Mouse (Mus musculus) naive thymus-derived CD4-positive, alpha-beta T cell, adult 2 months (primary cell): Measurements from ENCODE around the gene Hic1.

Source experiments
- DNase-seq: peaks from one replicate; pipeline ENCODE4 v3.0.0-alpha.2; 2011; ENCODE audit warnings: low read depth

Gene Hic1

DNA sequence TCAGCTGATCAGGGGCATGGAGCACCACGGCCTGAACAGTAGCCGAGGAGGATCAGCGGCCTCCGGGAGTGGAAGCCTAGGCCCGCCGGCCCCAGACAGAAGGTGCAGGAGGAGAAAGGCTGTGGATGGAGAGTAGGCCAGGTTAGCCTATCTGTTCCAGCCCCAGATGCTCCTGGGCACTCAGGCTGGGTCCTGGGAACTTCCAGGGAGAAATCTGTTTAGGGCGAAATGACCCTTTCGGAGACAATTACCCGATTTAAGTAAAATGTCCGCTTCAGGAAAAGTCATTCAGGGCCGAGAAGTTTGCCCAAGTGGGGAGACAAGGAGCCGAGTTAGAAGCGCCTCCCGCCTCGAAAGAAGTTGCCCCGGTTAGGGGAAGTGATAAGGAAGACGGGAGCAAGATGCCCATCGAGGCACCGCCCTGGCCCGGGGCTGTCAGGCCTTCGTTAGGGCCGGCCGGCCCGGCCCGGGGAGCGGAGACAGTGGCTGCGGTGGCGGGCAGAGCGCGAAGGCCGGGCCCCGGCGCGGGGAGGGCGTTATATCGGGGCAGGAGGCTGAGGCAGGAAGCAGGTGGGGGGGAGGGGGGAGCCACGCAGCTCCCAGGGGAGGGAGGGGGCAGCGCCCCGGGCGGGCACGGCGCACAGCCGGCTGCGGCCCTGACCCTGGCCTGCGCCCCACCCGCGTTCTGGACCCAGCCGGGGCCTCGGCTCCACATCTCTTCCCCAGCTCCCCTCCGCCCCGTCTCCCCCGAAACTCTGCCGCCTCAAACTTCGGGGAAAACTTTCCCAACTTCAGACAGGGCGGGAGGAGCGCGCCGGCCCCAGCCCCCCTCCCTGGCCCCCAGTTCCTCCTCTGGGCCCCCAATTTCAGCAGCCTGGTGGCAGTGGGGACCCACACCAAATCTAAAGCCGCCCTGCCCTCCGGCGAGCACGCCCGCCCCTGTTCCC, 1.4 kb downstream of the Hic1 start:
- DNase-seq, result peak; percentile 57

DNA sequence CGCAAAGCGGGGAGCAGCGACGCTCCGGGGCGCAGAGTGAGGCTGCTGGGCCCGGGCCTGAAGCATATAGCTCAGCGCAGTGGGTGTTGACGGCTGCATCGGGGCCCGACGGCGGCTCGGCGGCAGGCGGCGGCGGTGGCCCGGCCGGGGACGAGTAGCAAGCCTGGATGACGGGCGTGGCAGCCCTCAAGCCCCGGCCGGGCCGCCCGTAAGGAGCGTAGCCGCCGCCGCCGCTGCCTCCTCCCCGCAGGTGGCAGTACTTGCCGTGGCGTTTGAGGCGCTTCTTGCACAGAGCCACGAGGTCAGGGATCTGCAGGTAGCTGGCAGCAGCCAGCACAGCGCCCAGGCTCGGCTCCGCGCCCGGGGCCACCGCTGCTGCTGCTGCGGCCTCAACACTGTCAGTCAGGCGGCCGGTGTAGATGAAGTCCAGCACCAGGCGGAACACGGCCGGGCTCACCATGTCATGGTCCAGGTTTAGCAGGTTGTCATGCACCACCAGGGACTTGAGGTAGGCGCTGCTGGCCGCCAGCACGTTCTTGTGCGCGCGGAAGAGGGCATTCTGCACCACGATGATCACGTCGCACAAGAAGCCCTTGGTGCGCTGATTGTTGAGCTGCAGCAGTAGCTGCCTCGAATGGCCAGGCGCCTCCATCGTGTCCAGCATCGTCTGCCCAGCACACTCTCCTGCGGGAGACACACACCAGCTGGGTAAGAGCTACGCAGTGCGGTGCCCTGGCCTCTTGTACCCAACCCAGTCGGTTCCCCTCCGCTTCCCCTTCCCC, 2.3 kb downstream of the Hic1 start:
- peak; percentile 74 for DNase-seq

DNA sequence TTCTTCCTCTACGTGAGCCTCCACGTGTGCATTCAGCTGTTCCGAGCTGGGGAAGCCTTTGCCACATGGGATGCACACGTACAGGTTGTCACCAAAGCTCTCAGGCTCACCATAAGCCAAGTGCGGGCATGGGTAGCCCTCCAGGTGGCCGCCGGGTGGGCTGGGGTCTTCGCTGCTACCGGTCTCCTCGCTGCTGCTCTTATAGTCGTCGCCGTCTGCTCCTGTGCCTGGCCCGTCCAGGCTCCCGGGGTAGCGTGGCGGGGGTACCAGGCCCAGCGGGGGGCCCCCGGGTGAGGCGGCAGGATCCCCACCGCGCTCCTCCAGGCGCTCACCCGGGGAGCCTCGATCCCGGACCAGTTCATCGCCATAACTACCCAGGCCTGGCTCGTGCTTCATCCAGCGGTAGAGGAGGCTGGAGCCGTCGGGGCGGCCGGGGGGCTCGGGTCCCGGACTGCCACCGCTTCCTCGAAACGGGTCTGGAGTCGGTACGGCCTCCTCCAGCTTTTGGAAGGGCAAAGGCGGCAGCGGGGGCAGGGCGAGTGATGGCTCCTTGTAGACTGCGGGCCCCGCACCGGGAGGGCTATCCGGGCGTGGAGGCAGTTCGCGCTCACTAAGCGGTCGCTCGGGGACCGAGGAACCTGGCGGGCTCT, 3.0 kb downstream of the Hic1 start:
- no peak for DNase-seq

DNA sequence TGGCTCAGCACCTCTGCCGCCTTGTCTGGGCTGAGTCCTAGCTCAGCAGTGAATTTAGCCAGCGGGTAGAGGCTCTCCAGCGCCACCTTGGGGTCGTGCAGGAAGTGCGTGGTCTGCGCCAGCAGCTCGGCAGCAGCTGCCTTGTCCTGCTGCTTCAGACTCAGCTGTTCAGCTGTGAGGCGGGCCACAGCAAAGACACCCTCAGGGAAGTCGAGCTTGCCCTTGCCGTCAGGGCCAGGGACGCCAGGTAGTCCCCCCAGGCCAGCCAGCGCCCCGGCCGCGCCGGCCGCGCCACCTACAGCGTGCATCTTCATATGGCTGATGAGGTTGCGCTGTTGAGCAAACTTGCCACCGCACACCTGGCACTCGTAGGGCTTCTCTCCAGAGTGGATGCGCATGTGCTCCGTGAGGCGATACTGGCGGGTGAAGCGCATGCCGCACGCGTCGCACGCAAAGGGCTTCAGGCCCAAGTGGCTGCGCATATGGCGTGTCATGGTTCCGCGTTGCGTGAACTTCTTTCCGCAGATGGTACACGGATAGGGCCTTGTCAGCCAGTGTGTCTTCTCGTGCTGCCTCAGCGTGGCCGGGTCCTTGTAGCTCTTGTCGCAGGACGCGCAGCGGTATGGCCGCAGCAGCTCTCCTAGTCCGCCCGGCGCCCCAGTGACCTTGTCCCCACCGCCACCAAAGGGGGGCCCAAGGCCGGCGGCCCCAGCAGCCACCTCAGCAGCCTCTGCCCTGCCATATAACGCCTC, 3.7 kb downstream of the Hic1 start:
- DNase-seq, result peak; percentile 90

DNA sequence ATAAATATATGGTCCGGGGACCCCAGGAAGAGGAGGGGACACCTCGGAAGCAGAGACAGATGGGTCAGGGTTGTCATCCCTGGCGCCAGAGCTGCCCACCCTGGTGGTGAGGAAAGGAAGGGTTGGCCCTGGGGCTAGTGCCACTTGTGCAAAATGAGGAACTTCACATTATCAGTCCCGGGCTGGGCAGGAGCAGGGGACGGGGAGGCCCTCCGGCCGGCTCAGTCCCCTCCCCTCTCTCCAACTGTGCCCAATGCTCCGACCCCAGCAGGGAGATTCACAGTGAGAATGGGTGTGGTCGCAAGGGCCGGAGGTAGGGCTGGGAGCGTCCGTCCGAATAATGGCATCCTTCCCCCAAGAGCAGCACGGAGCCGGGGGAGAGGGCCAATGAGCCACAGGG, 4.6 kb downstream of the Hic1 start:
- no peak for DNase-seq

DNA sequence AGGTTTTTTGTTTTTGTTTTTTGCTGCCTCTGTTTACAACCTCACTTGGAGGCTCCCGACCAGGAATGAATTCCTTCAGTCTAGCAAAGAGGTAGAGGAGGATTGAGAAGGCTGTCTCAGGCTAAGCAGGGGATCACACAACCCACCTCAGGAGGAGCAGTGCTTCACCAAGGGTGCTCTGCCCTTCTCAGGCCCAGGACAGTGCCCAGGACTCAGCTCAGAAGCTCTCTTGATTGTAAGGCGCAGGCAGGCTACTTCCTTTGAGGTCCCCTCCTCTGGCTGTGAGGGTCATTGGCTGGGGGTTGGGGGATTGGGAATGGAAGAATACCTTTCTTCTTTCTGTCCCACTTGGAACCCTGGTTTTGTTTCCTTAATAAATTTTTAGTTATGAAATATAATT, 5.3 kb downstream of the Hic1 start:
- no peak for DNase-seq

DNA sequence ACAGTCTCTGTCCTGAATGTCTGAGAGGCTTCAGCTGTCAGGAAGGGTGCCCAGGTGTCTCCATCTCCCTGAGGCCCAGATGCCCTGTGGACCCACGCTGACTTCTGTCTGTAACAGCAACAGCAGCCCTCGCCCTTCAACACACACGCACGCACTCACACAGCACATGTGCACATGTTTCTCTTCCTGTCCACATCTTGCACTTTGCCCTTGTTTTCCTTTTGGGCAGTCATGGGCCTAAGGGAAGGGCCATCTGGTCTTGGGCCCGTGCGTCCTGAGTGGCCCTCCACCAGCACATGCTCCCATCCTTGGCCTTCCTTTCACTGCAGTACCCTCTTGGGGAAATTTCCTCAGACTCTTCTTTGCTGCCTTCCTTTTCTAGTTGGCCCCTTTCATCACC, 5.9 kb downstream of the Hic1 start:
- no peak for DNase-seq

DNA sequence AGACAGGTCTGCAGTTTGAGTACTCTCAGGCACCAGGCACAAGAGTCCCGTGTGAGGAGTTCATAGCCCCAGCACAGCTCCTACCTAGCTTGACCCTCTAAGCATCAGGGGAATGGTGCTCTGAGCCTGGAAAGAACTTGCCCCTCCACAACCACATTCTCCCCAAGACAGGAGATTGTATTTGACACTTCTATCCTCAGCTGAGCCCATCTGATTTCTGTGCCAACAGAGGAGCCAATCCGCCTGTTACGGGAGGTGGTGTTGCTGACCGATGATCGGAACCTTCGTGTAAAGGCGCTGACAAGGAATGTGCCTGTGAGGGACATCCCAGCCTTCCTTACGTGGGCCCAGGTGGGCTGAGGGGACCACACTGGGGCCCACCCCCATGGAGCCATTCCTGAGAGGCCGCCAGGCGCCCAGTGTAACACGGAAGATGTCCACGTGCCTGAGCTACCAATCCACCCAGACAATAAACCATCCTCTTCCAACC, 6.7 kb downstream of the Hic1 start:
- no peak for DNase-seq

DNA sequence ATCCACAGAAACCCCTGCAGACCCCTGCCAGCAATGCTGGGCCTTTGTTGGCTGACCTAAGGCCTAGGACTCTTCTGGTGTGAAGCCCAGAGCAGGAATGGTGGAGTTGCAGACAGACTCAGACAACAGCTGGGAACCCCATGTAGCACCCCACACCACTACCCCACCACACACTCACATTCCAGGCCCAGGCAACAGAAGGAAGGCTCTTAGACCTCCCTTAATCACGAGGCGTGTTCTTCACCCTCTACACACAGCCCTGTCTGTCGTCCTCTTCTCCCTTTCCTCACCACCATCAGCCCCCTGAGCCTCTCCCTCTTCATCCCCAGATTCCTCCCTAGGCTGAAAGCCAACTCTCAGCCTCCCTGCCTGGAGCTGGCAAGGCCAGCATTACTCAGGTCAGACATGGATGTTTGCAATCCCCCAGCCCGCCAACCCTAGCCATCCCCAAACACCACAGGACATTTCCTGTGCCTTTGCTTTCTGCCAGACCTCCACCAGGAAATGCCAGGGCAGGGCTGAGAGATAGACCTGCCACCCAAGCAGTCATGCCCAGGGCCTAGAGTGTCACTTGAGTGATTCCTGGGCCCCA, 7.8 kb downstream of the Hic1 start:
- no peak for DNase-seq

DNA sequence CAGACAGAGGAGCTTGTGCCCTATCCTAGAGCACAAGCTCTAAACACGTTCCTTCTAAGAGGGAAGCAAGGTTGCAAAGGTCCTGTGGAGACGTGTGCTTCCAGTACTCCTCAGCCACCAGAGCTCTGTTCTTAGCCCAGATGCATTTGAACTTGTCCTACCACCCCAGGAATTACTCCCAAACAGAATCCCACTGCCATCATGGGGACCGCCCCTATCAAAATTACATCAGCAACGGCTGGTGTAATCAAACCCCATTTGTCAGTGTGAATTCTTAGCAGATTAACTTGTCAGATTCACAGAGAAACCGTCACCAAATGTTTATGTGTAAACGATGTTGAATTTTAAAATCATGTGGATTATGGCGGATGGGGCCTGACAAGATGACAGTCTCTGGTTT, 8.4 kb downstream of the Hic1 start:
- DNase-seq, result no peak

DNA sequence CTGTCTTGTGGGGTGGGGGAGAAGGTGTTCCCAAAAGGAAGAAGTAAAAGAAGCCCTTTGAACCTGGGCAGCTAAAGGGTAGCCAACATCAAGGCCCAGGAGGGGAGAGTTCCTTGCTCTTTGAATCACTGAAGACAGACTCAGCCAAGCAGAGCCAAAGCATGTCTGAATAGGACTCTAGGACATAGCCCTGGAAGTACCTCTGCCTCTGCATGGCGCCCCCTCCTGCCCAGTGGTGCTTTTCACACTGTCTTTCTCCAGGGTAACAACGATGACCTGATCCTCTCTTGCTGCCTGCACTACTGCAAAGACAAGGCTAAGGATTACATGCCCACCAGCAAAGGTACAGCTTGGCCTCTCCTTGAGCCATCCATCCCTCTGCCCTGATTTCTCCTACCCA, 9.8 kb downstream of the Hic1 start:
- DNase-seq, result no peak

DNA sequence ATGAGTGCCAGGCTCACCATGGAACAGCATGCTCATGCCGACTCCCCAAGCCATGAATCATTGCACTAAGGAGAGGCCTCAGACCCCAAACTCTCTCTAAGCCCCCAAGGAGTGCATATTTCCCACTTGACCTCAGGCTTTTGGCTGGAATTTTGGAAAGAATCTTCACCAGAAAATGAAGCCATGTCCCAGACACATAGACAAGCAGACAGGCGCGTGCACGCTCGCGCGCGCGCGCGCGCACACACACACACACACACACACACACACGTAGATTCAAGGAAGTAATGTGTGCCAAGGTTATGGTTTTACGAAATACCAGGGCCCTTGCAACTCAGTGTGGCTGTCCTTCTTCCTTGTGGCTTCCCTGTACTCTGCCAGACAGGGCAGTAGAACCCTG, 10.9 kb downstream of the Hic1 start:
- no peak for DNase-seq

DNA sequence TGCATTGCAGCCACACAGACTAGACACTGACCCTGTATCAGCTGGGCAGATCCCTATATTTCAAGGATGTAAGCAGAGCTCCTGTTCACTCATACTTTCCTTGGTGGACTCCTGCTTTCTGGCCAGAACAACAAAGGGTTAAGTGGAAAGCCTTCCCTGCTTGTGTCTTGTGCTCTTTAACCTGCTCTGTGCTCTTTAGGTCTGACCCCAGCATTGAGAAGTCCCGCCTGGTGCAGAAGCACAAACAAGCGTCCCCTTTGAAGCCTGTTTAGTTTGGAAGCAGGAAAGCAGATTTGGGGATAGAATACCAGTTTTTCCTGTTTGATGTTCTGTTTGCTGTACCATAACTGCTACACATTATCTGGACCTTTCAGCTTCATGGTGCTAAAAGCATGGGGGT, 11.4 kb downstream of the Hic1 start:
- DNase-seq, result no peak

DNA sequence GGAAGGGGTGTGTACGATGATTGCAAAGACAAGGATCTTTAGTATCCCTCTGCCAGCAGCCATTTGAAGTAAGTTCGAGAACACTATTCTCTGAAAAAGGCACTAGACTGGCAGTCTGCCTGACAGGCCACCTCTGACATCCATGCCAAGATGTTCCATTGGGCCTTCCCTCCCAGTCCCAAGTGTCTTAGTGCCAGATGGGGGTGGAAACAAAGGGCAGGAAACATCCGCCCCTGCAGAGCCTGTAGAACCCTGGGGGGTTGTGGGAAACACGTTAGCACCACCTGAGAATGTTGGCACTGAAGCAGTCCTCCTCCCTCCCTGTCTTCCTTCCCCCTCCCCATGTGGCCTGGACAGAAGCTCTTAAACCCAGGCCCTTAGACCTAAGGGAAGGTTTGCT, 12.3 kb downstream of the Hic1 start:
- DNase-seq, result no peak

DNA sequence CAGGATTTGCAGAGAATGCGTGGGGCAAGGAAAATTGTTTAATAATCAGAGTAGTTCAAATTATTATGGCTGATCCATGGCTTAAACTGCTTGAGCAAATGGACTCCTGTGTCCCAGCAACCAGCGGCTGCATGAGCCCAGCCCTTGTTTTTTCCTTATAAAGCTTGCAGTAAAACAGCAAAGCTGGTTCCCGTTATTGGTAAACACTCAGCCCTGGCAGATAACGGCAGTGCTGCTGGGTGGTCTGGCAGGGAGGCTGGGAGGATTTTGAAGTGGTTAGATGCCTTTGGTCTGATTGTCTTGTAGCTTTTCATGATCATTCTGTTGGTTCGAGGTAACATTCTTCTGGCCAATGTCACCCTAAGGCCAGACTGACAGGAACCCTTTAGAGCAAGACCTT, 12.9 kb downstream of the Hic1 start:
- DNase-seq, result no peak

DNA sequence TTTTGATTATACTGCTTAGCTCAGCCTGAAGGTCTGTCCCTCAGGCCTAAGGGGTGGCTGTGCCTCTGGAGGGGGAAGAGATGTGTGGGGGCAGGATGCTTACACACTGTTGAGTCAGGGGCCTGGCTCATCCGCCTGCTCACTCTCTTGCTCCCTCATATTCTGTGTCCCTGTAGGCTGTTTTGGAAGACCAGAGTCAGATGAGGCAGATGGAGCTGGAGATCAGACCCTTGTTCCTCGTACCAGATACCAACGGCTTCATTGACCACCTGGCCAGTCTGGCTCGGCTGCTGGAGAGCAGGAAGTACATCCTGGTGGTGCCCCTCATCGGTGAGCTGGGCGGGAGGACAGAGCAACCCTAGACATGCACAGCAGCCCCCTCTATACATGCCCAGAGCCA, 13.3 kb downstream of the Hic1 start:
- DNase-seq, result no peak

DNA sequence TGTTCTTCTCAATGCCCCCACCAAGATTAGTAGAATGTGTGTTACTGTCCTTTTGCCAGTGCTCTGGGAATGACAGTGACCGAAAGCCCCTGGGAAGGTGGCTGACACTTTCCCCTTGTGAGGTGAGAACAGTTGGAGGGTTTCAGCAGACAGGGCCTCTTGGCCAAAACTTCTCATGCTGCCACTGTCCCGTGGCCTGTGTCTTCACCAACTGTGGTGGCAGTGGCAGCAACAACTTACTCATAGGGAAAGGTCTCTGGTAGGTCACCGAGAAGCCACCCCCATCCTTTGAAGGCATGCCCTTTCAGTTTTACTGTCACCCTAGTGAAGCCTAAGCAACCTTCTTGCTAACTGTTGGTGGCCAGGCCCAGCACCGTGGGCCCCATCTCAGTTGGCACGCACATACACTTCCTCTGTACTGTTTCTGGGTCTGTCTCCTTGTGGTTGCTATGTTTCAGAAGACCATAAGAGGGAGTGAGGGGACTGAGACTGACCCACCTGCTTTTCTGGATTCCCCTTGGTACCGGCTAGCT, 15.2 kb downstream of the Hic1 start:
- no peak for DNase-seq

DNA sequence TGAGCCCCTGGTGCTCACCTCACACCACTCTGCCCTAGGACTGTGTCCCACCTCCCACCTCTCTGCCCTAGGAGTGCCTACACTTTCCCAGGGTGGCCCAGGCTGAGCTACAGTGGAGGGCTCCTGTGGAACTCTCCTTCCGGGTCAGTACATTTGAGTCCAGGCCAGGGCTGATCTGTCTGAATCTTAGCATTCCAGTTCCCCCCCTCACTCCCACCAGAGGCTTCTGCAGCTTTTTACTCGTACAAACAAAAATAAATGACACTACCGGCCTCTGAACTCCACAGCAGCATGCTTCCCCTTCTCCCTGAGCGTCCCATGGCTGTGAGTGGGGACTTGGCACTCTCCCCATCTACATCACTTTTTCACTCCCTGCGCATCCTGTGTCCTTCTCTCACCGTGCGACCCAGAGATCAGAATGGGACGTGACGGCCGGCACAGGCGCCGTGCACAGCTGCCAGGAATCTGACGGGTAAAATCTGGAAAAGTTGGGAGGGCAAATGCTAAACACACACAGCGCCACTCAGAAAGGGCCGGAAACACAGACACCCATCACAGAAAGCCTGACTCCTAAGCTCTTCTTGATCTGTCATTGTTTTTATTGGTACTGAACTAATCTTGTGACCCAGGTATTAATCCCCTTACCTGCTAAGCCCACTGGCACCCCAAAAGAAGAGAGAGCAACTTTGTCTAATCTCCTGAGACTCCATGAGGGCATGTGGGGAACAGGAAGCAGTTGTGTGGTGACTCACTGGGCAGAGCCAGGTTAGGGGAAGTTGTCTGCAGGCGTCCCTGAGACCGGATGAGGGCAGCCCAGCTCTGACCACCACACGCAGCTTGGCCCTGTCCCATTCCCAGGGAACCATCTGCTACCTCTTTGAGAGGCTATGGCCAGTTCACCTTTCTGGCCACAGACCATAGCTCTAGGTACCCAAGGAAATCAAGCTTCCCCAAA, 16.4 kb downstream of the Hic1 start:
- no peak for DNase-seq

DNA sequence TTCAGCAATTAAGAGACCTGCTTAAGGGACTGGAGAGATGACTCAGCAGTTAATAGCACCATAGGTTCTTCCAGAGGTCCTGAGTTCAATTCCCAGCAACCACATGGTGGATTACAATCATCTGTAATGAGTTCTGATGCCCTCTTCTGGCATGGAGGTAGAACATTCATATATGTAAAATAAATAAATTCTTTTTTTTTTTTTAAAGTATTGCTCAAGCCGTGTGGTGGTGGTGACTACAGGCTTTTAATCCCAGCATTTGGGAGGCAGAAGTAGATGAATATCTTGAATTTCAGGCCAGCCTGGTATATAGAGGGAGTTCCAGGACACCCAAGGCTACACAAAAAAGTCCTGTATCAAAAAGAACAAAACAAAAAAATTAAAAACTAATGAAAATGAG, 19.0 kb downstream of the Hic1 start:
- no peak for DNase-seq
